Mouse (Mus musculus): Measurements from ENCODE around the gene Nipsnap3b.

DNA sequence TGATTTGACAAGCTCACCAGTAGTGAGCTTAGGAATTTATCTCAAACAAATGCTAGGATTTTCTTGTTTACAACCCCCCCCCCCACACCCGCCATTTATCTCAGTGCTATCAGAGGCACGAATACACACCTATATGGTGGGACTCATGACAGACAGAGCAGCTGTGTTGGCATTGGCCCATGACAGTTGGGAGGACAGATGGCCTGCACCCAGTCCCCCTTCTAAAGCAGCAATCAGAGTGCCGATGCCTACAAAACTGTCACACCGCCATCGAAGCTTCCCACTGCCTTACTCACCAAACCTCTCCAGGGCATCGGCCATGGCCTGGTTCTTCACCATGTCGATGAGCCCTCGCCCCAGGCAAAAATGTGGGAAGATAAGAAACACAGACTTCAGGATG lies 32.1 kb downstream of the Nipsnap3b start:
- TF ChIP-seq CTCF (IDR thresholded peaks at IDR 0.05; ENCODE audit: extremely low read depth, insufficient read depth, insufficient read length, insufficient replicate concordance) (no peak), POLR2A (IDR thresholded peaks at IDR 0.05; ENCODE audit: low read depth, low read length) (no peak)
